22 mouse cellular contexts compared by ENCODE assay signal in the genomic region with DNA sequence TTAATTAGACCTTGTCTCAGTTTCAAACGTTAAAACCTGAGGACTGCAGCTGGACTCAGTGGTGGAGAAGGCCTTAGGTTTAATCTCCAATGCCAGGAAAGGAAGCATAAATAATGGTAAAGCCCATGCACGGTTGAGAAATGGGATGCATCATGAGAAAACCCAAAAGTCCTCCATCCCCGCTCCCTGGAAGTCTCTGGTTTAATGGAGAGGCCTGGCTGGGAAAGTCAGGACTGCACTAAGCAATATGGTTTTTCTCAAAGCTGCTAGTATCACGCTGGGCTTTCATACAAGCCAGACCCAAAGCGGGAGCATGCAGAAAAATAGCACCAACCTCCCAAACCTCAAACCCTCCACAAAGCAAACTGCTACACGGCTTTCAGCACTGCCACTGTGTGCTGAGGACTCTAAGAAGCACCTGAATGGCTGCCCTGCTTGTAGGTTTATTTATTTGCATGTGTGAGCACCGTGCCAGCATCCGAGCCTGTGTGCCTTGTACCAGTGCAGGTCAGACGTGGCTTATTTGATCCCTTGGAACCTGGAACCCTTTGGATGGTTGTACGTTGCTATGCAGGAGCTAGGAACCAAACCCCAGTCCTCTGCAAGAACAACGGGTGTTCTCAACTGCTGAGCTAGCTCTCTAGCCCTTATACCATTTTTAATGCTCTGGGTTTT. TPM values are rescaled to one million over a fixed set of nuclear protein-coding genes. Genes with fewer than 3 reads are reported as not detected.
DNase-seq lines count a peak whose midpoint lies in the region; ATAC-seq lines count a peak whose summit lies in the region.
"Had no signal": no experiment of that assay in that cellular context is flagged by ENCODE, and none has a peak within 500 bp of the region (broad histone marks: within the 10 kb centered on the region; RNA-seq: fewer than 3 reads in every experiment).

No protein-coding gene starts in this region.

- no peaks in the 10 kb centered on the region for H3K27me3 ChIP-seq in forebrain, embryonic 12.5 days
- no peaks in the 10 kb centered on the region for H3K27me3 ChIP-seq in forebrain, embryonic 11.5 days (ENCODE audit: control insufficient read depth, insufficient read depth, low read length)
- no peaks in the 10 kb centered on the region for H3K27me3 ChIP-seq in heart, embryonic 13.5 days (replicated peaks)
- no peaks in the 10 kb centered on the region for H3K27me3 ChIP-seq in heart, embryonic 11.5 days (ENCODE audit: control insufficient read depth, insufficient read depth, low read length)
- no peaks in the 10 kb centered on the region for H3K27me3 ChIP-seq in hindbrain, embryonic 16.5 days (replicated peaks; ENCODE audit: control insufficient read depth, insufficient read depth, low read length)
- H3K27me3 ChIP-seq in hindbrain, embryonic 11.5 days (ENCODE audit: control insufficient read depth, insufficient read depth, low read length), result no peaks in the 10 kb centered on the region
- H3K27me3 ChIP-seq in stomach, embryonic 15.5 days (replicated peaks), result no peaks in the 10 kb centered on the region
- H3K27me3 ChIP-seq in intestine, embryonic 16.5 days (replicated peaks; ENCODE audit: control insufficient read depth, insufficient read depth, low read length), result no peaks in the 10 kb centered on the region
- H3K27me3 ChIP-seq: CH12.LX; embryonic facial prominence, embryonic 13.5 days; hindbrain, embryonic 15.5 days; intestine, embryonic 15.5 days; limb, embryonic 13.5 days had no signal

- no peak for DNase-seq in forebrain, embryonic 11.5 days (ENCODE audit: low spot score)
- no peak for DNase-seq in hindbrain, embryonic 11.5 days (ENCODE audit: low spot score)
- DNase-seq: lung, postnatal 36 days; thymus, adult 18-20 months; thymus, postnatal 4 days had no signal

- H3K9me3 ChIP-seq in forebrain, embryonic 12.5 days, result no peaks in the 10 kb centered on the region
- H3K9me3 ChIP-seq in forebrain, embryonic 11.5 days (ENCODE audit: control insufficient read depth, low read length), result no peaks in the 10 kb centered on the region
- no peaks in the 10 kb centered on the region for H3K9me3 ChIP-seq in heart, embryonic 13.5 days
- H3K9me3 ChIP-seq in heart, embryonic 11.5 days (replicated peaks; ENCODE audit: control insufficient read depth, low read length), result no peaks in the 10 kb centered on the region
- H3K9me3 ChIP-seq in hindbrain, embryonic 16.5 days (ENCODE audit: control insufficient read depth, low read length), result no peaks in the 10 kb centered on the region
- H3K9me3 ChIP-seq in hindbrain, embryonic 11.5 days (ENCODE audit: control insufficient read depth, low read length), result no peaks in the 10 kb centered on the region
- H3K9me3 ChIP-seq in stomach, embryonic 15.5 days, result no peaks in the 10 kb centered on the region
- H3K9me3 ChIP-seq in intestine, embryonic 16.5 days (ENCODE audit: control insufficient read depth, low read length), result no peaks in the 10 kb centered on the region
- H3K9me3 ChIP-seq: embryonic facial prominence, embryonic 13.5 days; hindbrain, embryonic 15.5 days; intestine, embryonic 15.5 days; limb, embryonic 13.5 days had no signal

- H3K9ac ChIP-seq in forebrain, embryonic 12.5 days, result no peak overlapping the region
- no peak overlapping the region for H3K9ac ChIP-seq in forebrain, embryonic 11.5 days (ENCODE audit: low read length)
- 0 out of 2 replicates have a peak overlapping the region, but pooled peaks have one; percentile 2 for H3K9ac ChIP-seq in heart, embryonic 13.5 days
- no peak overlapping the region for H3K9ac ChIP-seq in heart, embryonic 11.5 days (ENCODE audit: low read depth, low read length)
- no peak overlapping the region for H3K9ac ChIP-seq in hindbrain, embryonic 16.5 days (ENCODE audit: low read depth, low read length)
- H3K9ac ChIP-seq in hindbrain, embryonic 11.5 days (ENCODE audit: low read depth, low read length), result no peak overlapping the region
- no peak overlapping the region for H3K9ac ChIP-seq in stomach, embryonic 15.5 days
- no peak overlapping the region for H3K9ac ChIP-seq in intestine, embryonic 16.5 days (ENCODE audit: low read depth, low read length)
- H3K9ac ChIP-seq: embryonic facial prominence, embryonic 13.5 days; hindbrain, embryonic 15.5 days; intestine, embryonic 15.5 days; limb, embryonic 13.5 days had no signal

- no peak for ATAC-seq in forebrain, embryonic 12.5 days (ENCODE audit: low FRiP score)
- ATAC-seq in forebrain, embryonic 11.5 days (replicated peaks; ENCODE audit: low FRiP score), result no peak
- ATAC-seq in heart, embryonic 13.5 days (ENCODE audit: extremely low read depth, insufficient number of reproducible peaks, low FRiP score, low TSS enrichment), result no peak
- no peak for ATAC-seq in heart, embryonic 11.5 days (replicated peaks; ENCODE audit: insufficient number of reproducible peaks, low FRiP score, low TSS enrichment)
- ATAC-seq in hindbrain, embryonic 16.5 days, result no peak
- ATAC-seq in hindbrain, embryonic 11.5 days (ENCODE audit: low FRiP score), result no peak
- no peak for ATAC-seq in stomach, embryonic 15.5 days (ENCODE audit: insufficient read depth, low FRiP score, low read depth)
- ATAC-seq in intestine, embryonic 16.5 days, result no peak
- ATAC-seq: activated CD4-positive, CD25-positive, alpha-beta regulatory T cell, adult 4 months; intestine, embryonic 15.5 days; midbrain, embryonic 16.5 days had no signal

- no peak overlapping the region for H3K4me3 ChIP-seq in forebrain, embryonic 12.5 days (replicated peaks)
- H3K4me3 ChIP-seq in forebrain, embryonic 11.5 days (ENCODE audit: low read depth, low read length), result no peak overlapping the region
- H3K4me3 ChIP-seq in heart, embryonic 13.5 days, result no peak overlapping the region
- no peak overlapping the region for H3K4me3 ChIP-seq in heart, embryonic 11.5 days (ENCODE audit: low read depth, low read length)
- H3K4me3 ChIP-seq in hindbrain, embryonic 16.5 days (ENCODE audit: low read length), result no peak overlapping the region
- no peak overlapping the region for H3K4me3 ChIP-seq in hindbrain, embryonic 11.5 days (ENCODE audit: low read depth, low read length)
- H3K4me3 ChIP-seq in stomach, embryonic 15.5 days (replicated peaks), result no peak overlapping the region
- H3K4me3 ChIP-seq in intestine, embryonic 16.5 days (ENCODE audit: low read length), result no peak overlapping the region
- H3K4me3 ChIP-seq: embryonic facial prominence, embryonic 13.5 days; hindbrain, embryonic 15.5 days; intestine, embryonic 15.5 days; limb, embryonic 13.5 days; myocyte had no signal

- no peak overlapping the region for H3K4me2 ChIP-seq in forebrain, embryonic 12.5 days
- no peak overlapping the region for H3K4me2 ChIP-seq in forebrain, embryonic 11.5 days (ENCODE audit: low read depth, low read length, severe bottlenecking)
- H3K4me2 ChIP-seq in heart, embryonic 13.5 days, result no peak overlapping the region
- H3K4me2 ChIP-seq in heart, embryonic 11.5 days, result no peak overlapping the region
- H3K4me2 ChIP-seq in hindbrain, embryonic 16.5 days (ENCODE audit: low read length), result no peak overlapping the region
- H3K4me2 ChIP-seq in hindbrain, embryonic 11.5 days (replicated peaks; ENCODE audit: low read depth, low read length), result no peak overlapping the region
- no peak overlapping the region for H3K4me2 ChIP-seq in stomach, embryonic 15.5 days
- H3K4me2 ChIP-seq in intestine, embryonic 16.5 days (ENCODE audit: low read depth, low read length), result no peak overlapping the region
- H3K4me2 ChIP-seq: embryonic facial prominence, embryonic 13.5 days; hindbrain, embryonic 15.5 days; intestine, embryonic 15.5 days; limb, embryonic 13.5 days; liver, embryonic 11.5 days; midbrain, embryonic 11.5 days had no signal

- H3K36me3 ChIP-seq in forebrain, embryonic 12.5 days (replicated peaks), result peaks cover 43% of the 10 kb centered on the region
- H3K36me3 ChIP-seq in forebrain, embryonic 11.5 days (ENCODE audit: control insufficient read depth, insufficient read depth, low read length), result no peaks in the 10 kb centered on the region; the same call in 1 of the 2 replicates
- H3K36me3 ChIP-seq in heart, embryonic 13.5 days, result peaks cover 69% of the 10 kb centered on the region
- peaks cover 6% of the 10 kb centered on the region; the same call in 1 of the 2 replicates for H3K36me3 ChIP-seq in heart, embryonic 11.5 days (ENCODE audit: control insufficient read depth, insufficient read depth, low read length)
- peaks cover 17% of the 10 kb centered on the region; the same call in 1 of the 2 replicates for H3K36me3 ChIP-seq in hindbrain, embryonic 16.5 days (ENCODE audit: control insufficient read depth, insufficient read depth, low read length)
- no peaks in the 10 kb centered on the region for H3K36me3 ChIP-seq in hindbrain, embryonic 11.5 days (ENCODE audit: control insufficient read depth, insufficient read depth, low read length)
- H3K36me3 ChIP-seq in stomach, embryonic 15.5 days, result peaks cover 7% of the 10 kb centered on the region; the same call in 1 of the 2 replicates
- H3K36me3 ChIP-seq in intestine, embryonic 16.5 days (ENCODE audit: control insufficient read depth, insufficient read depth, low read length), result peaks cover 7% of the 10 kb centered on the region; the same call in 1 of the 2 replicates

- 93% methylated on average over 11 of the region's 11 CpGs for WGBS in forebrain, embryonic 12.5 days
- 93% methylated on average over 11 of the region's 11 CpGs for WGBS in forebrain, embryonic 11.5 days
- 86% methylated on average over 11 of the region's 11 CpGs for WGBS in heart, embryonic 13.5 days
- WGBS in heart, embryonic 11.5 days (ENCODE audit: insufficient replicate concordance), result 87% methylated on average over 11 of the region's 11 CpGs
- WGBS in hindbrain, embryonic 16.5 days, result 87% methylated on average over 11 of the region's 11 CpGs
- 95% methylated on average over 11 of the region's 11 CpGs for WGBS in hindbrain, embryonic 11.5 days
- 81% methylated on average over 11 of the region's 11 CpGs for WGBS in stomach, embryonic 15.5 days
- WGBS in intestine, embryonic 16.5 days, result 86% methylated on average over 11 of the region's 11 CpGs

- H3K4me1 ChIP-seq in forebrain, embryonic 12.5 days, result no peaks in the 10 kb centered on the region; the same call in 1 of the 2 replicates
- no peaks in the 10 kb centered on the region for H3K4me1 ChIP-seq in forebrain, embryonic 11.5 days (replicated peaks; ENCODE audit: control insufficient read depth, insufficient read depth, low read length)
- peaks cover 39% of the 10 kb centered on the region for H3K4me1 ChIP-seq in heart, embryonic 13.5 days
- H3K4me1 ChIP-seq in heart, embryonic 11.5 days (ENCODE audit: control insufficient read depth, insufficient read depth, low read length), result peaks cover 11% of the 10 kb centered on the region
- H3K4me1 ChIP-seq in hindbrain, embryonic 16.5 days (ENCODE audit: control insufficient read depth, insufficient read depth, low read depth, low read length), result peaks cover 3% of the 10 kb centered on the region; the same call in 1 of the 2 replicates
- no peaks in the 10 kb centered on the region for H3K4me1 ChIP-seq in hindbrain, embryonic 11.5 days (replicated peaks; ENCODE audit: control insufficient read depth, insufficient read depth, low read length)
- H3K4me1 ChIP-seq in stomach, embryonic 15.5 days, result no peaks in the 10 kb centered on the region
- H3K4me1 ChIP-seq in intestine, embryonic 16.5 days (ENCODE audit: control insufficient read depth, insufficient read depth, low read length), result no peaks in the 10 kb centered on the region
- H3K4me1 ChIP-seq: embryonic facial prominence, embryonic 13.5 days; hindbrain, embryonic 15.5 days; intestine, embryonic 15.5 days; limb, embryonic 13.5 days had no signal

- peak overlapping the region; percentile 42 for H3K27ac ChIP-seq in forebrain, embryonic 12.5 days
- no peak overlapping the region for H3K27ac ChIP-seq in forebrain, embryonic 11.5 days (ENCODE audit: low read depth, low read length)
- H3K27ac ChIP-seq in heart, embryonic 13.5 days (replicated peaks), result peak overlapping the region; percentile 67
- no peak overlapping the region for H3K27ac ChIP-seq in heart, embryonic 11.5 days (ENCODE audit: low read depth, low read length)
- peak overlapping the region; percentile 11; the same call in 1 of the 2 replicates for H3K27ac ChIP-seq in hindbrain, embryonic 16.5 days (ENCODE audit: low read depth, low read length)
- H3K27ac ChIP-seq in hindbrain, embryonic 11.5 days (ENCODE audit: low read depth, low read length), result no peak overlapping the region
- H3K27ac ChIP-seq in stomach, embryonic 15.5 days, result peak overlapping the region; percentile 22; the same call in 1 of the 2 replicates
- no peak overlapping the region for H3K27ac ChIP-seq in intestine, embryonic 16.5 days (ENCODE audit: low read length)
- H3K27ac ChIP-seq: embryonic facial prominence, embryonic 13.5 days; hindbrain, embryonic 15.5 days; intestine, embryonic 15.5 days; kidney, postnatal 0 days; limb, embryonic 13.5 days had no signal

RNA-seq across cellular contexts. Expression of gene Dnajc13, which starts 26.3 kb away (rescaled TPM):
- polyA plus RNA-seq in forebrain, embryonic 12.5 days (2016; fragmentation: Nextera tagmentation; extraction: Ambion mirVana), result 21.7 and 26.7 TPM in 2 replicates
- polyA plus RNA-seq in forebrain, embryonic 11.5 days (2014; fragmentation: Nextera tagmentation; extraction: Ambion mirVana), result 23.2 and 24.1 TPM in 2 replicates
- polyA plus RNA-seq in heart, embryonic 13.5 days (2015; fragmentation: Nextera tagmentation; extraction: Ambion mirVana), result 14.5 and 15.1 TPM in 2 replicates
- polyA plus RNA-seq in heart, embryonic 11.5 days (2014; fragmentation: Nextera tagmentation; extraction: Ambion mirVana), result 24.2 and 31.9 TPM in 2 replicates
- polyA plus RNA-seq in hindbrain, embryonic 16.5 days (2015; fragmentation: Nextera tagmentation; extraction: Ambion mirVana), result 17.8 TPM in 2 replicates
- 19.8 and 31.5 TPM in 2 replicates for polyA plus RNA-seq in hindbrain, embryonic 11.5 days (2014; fragmentation: Nextera tagmentation; extraction: Ambion mirVana)
- 18.3 and 18.9 TPM in 2 replicates for polyA plus RNA-seq in stomach, embryonic 15.5 days (2015; fragmentation: Nextera tagmentation; extraction: Ambion mirVana)
- 21.5 and 24.2 TPM in 2 replicates for polyA plus RNA-seq in intestine, embryonic 16.5 days (2015; fragmentation: Nextera tagmentation; extraction: Ambion mirVana)

Comparison
In these comparisons a context has a peak if more than half of its experiments do, and no peak if none do; other contexts are left out.
1. H3K27ac ChIP-seq: peak in forebrain, embryonic 12.5 days (single experiment), heart, embryonic 13.5 days (single experiment), hindbrain, embryonic 16.5 days (single experiment) and stomach, embryonic 15.5 days (single experiment); none in forebrain, embryonic 11.5 days (single experiment), heart, embryonic 11.5 days (single experiment), hindbrain, embryonic 11.5 days (single experiment) and intestine, embryonic 16.5 days (single experiment).